Mouse (Mus musculus) embryo, embryonic 10 days (tissue): ENCODE data around the gene Speer4e.
"Not testable (repeated sequence)": the region's sequence is repeated elsewhere in the genome, so short reads cannot be mapped to it uniquely, and the experiment has no call there.

ENCODE experiments used
- DNase-seq: peaks from one replicate; pipeline ENCODE4 v3.0.0-alpha.2; 2015; ENCODE audit warnings: low spot score

Gene Speer4e

GRCm38 (mm10) chr5:14938329-14938728 is at the start of gene Speer4e:
TSS of gene Speer4e (minus strand) at chr5:14938429.
- DNase-seq, result not testable (repeated sequence)

DNA sequence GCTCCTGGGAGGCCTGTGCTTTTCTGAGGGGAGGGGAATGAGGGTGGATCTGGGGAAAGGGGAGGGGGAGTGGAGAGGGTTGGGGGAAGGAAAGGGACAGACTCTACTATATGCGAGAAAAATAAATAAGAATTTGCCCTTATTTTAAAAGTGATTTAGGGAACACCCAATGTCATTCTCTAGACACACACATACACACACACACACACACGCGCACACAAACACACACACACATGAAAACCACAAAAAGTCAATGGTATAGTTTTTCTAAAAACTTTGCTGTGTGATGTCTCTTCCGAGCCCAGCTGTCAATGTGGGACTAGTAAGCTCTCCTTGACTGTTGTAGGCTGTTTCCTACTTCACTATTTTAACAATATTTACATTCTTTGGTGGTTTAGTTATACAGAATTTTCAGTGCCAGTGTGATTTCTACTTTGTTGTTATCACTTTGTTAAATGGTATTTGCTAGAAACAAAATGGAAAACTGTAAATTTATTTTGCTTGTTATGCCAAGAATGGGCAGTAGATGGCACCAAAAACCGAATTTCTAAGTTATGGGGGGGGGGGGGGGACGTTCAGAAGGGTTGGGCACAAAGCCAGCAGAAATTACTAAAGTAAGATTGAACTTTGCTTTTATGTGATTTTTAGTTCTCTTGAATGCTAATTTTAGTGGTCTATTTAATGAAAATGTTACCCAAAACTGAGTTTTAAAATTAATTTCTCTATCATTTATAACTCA is 48.6 kb upstream of the Speer4e start:
- DNase-seq, result not testable (repeated sequence)

DNA sequence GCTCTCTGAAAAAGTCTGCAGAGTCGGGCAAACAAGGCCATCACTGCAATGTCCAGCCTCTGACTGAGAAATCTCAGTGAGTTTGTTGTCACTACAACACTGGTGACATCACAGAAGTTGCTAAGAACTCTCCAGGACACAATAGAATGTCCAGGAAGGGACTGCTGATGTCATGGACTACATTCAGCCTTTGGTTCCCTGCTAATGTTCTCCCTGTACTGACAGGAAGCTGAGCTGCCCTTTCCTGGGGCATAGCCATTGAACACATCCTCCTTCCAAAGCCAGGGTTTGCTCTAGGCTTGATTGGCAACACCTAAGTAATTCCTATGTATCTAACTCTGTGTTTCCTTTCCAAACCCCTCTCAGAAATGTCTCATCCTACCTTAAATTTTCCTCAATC is 40.6 kb upstream of the Speer4e start, which contains the start of gene Gm10354:
TSS of gene Gm10354 (minus strand) at position 101 of the 400 bp plus-strand sequence.
- not testable (repeated sequence) for DNase-seq

- DNase-seq, result not testable (repeated sequence)
These were observed 39.1 kb upstream of the Speer4e start for GRCm38 (mm10) chr5:14977368-14977767.

GRCm38 (mm10) chr5:14975294-14975693 is 37.1 kb upstream of the Speer4e start:
- DNase-seq, result not testable (repeated sequence)

DNA sequence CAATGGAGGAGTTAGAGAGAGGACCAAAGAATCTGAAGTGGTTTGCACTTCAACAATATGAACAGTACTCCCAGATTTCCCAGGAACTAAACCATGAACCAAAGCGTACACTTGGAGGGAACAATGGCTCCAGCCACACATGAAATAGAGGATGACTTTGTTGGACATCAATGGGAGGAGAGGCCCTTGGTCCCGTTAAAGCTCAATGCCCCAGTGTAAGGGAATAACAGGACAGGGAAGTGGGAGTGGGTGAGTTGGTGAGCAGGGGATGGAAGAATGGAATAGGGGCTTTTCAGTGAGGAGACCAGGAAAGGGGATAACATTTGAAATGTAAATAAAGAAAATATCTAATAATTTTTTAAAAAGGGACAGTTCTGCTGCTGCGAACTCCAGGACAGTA is 34.6 kb upstream of the Speer4e start:
- not testable (repeated sequence) for DNase-seq

DNA sequence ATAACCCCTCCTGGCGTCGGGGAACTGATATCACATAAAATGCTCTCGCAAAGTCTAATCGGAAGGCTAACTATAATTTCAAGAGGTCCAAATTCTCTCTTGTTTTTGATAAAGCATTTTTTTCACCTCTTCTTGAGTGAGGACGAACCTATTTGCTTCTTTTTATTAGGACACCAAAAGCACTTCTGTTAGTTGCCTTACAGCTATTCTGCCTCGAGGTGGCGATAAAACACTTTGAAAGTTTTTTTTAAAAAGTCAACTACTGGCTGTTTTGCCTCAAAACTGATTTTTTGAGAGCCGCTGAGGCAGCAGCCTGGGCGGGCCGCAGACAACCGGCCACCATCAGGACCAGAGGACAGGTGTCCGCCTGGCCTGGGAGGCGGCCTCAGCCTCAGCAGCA is 25.6 kb upstream of the Speer4e start:
- DNase-seq, result peak; percentile 3

DNA sequence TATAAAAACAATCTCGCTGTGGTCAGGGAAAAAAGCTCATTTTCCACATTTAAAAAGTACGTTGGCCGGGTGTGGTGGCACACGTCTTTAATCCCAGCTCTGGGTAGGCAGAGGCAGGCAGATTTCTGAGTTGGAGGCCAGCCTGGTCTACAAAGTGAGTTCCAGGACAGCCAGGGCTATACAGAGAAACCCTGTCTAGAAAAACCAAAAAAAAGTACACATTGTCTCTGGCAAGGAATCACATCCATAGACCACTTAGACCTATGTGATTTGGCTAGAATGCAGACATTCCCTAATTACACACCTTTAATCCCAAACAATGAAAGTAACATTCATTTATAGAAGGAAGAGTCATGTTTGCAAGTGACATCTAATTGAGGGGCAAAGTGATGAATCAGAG is 23.3 kb upstream of the Speer4e start:
- DNase-seq, result not testable (repeated sequence)

GRCm38 (mm10) chr5:14955928-14956706 is 17.9 kb upstream of the Speer4e start:
- peak; percentile 1 for DNase-seq

DNA sequence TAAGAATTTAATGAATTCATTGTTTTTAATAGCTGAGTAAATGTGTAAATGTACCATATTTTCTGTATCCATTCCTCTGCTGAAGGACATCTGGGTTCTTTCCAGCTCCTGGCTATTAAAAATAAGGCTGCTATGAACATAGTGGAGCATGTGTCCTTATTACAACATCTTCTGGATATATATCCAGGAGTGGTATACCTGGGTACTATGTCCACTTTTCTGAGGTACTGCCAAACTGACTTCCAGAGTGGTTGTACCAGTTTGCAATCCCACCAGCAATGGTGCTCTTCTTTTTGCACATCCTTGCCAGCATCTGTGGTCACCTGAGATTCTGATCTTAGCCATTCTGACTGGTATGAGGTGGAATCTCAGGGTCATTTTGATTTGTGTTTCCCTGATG is 15.4 kb upstream of the Speer4e start:
- DNase-seq, result not testable (repeated sequence)

DNA sequence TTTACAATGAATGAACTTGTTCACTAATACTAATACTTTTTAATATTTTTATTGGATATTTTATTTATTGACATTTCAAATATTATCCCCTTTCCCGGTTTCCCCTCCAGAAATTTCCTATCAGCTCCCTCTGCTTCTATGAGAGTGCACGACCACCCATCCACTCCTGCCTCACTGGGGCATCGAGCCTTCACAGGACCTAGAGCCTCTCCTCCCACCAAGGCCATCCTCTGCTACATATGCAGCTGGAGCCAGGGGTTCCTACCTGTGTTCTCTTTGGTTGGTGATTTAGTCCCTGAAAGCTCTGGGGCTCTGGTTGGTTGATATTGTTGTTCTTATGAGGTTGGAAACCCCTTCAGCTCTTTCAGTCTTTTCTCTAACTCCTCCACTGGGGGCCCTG is 14.5 kb upstream of the Speer4e start:
- peak; percentile 2 for DNase-seq

DNA sequence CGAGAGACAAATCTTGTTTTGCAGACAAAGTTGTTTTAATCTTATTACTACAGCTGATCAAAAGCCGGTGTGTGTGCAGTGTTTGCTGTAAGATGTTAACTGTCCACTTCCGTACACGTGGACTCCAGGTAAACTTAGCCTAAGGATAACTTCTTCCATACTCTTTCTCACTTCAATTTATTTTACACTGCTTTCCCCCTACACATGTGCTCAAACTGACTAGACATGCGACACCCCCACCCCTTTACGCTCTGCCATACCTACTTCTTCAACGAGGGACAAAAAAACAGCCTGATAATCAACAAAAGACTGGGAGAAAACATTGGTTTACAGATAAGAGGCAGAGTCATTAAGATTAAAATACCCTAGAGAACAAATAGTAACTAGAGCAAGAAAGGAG is 13.6 kb upstream of the Speer4e start:
- DNase-seq, result peak; percentile 3

- peak; percentile 4 for DNase-seq
These were observed 9.4 kb upstream of the Speer4e start for GRCm38 (mm10) chr5:14947482-14948198.

DNA sequence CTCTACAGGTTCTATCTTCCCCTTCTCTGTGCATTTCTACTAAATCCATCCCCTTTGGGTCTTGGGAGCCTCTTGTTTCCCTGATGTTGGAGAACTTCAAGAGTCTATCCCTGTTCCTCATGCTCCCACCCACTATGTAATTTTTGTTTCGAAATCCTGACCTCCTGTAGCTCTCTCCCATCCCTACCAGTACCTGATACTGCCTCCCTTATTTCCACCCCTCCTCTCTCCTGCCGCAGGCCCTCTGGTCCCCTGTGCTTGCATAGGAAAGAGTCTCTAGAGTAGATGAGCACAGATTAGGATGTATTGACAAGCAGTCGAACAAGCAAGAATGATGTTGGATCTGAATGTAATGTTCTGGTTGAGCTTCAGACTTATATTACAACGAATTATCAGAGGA is 7.3 kb upstream of the Speer4e start:
- not testable (repeated sequence) for DNase-seq

- DNase-seq, result not testable (repeated sequence)
These were observed 2.8 kb upstream of the Speer4e start for GRCm38 (mm10) chr5:14941043-14941442.

DNA sequence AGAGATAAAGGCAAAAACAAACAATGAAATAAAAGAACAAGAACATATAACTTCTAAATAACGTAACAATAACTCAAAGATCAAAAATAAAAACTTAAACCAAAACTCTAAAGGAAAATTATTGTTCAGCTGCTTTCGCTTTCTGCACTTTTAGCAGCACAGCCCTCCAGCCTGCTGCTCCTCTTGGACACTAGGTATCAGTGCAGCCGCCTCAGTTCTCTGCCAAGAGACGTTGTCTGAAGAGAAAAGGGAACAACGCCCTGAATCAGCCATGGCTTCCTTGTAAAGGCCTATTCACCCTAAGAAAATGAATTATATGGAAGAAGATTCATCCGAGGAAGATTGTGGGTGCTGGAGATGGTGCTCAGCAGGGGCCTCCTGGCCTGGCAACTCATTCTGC is 4.5 kb downstream of the Speer4e start:
- DNase-seq, result not testable (repeated sequence)

DNA sequence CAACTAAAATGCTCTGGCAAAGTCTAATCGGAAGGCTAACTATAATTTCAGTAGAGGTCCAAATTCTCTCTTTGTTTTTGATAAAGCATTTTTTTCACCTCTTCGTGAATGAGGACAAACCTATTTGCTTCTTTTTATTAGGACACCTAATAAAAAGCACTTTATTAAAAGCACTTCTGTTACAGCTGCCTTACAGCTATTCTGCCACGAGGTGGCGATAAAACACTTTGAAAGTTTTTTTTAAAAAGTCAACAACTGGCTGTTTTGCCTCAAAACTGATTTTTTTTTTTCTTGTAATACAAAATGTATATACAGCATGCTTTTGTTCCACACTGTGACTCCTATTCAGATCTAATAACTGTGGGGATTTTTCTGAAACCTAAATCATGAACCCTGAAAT is 11.2 kb downstream of the Speer4e start:
- not testable (repeated sequence) for DNase-seq

- not testable (repeated sequence) for DNase-seq
These were observed 23.4 kb downstream of the Speer4e start, which contains the start of gene Gm9758 for GRCm38 (mm10) chr5:14914799-14915198. TSS of gene Gm9758 (minus strand) at chr5:14914899.

GRCm38 (mm10) chr5:14914361-14914760 is 23.9 kb downstream of the Speer4e start:
- not testable (repeated sequence) for DNase-seq

- not testable (repeated sequence) for DNase-seq
These were observed 34.7 kb downstream of the Speer4e start for GRCm38 (mm10) chr5:14903539-14903938.

- no peak for DNase-seq
These were observed 46.0 kb downstream of the Speer4e start for GRCm38 (mm10) chr5:14892242-14892641.

GRCm38 (mm10) chr5:14885291-14885690 is 52.9 kb downstream of the Speer4e start:
- DNase-seq, result not testable (repeated sequence)
